Mouse (Mus musculus): ENCODE data around the gene Crmp1.

DNA sequence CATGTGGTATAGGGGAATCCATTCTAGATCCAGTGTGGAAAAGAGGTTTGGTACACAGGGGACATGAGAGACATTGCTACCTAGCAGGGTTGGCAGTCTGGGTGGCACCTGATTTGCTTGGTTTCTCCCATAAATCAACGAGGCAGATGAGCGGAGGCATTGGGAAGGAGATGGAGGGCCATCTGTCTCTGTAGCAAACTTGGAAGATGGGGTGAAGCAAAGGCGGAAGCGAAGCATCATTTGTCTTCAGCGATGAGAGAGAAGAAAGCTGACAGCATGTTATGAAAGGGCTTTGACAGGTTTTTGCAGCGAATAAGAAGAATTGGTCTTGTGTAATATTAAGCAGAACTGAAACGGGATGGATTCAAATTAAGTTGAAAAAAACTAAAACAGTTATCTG, 36.9 kb upstream of the Crmp1 start:
- TF ChIP-seq CTCF (conservative IDR thresholded peaks at IDR 0.05 in 1 of 2, IDR thresholded peaks at IDR 0.05 in 1 of 2; ENCODE audit: low read depth in 2 of 2, low read length in 2 of 2) (no peak), POLR2A (IDR thresholded peaks at IDR 0.05; ENCODE audit: low read depth, low read length) (no peak), E2F4 (IDR thresholded peaks at IDR 0.05; ENCODE audit: insufficient replicate concordance, low read depth, low read length) (no peak), HCFC1 (IDR thresholded peaks at IDR 0.05; ENCODE audit: low read depth, low read length) (no peak), POLR2AphosphoS2 (IDR thresholded peaks at IDR 0.05; ENCODE audit: low read depth, low read length) (no peak), BHLHE40 (IDR thresholded peaks at IDR 0.05; ENCODE audit: low read depth, low read length) (no peak), MAFK (IDR thresholded peaks at IDR 0.05; ENCODE audit: insufficient replicate concordance, low read length) (no peak)

All from CH12.LX (cell line).